Mouse (Mus musculus) neutrophil, adult 5-6 weeks (primary cell): ENCODE results near the gene Poc1b. TPM values are rescaled to one million over a fixed set of nuclear protein-coding genes. Genes with fewer than 3 reads are reported as not detected.

Source experiments
- ATAC-seq: fragments of 151-379, 151-347 bp; 2 replicates; pipeline ENCODE4 v1.8.0; 2017; ENCODE audit warnings: mild to moderate bottlenecking, moderate TSS enrichment; ENCODE audit not compliant: insufficient number of reproducible peaks, poor library complexity, low FRiP score, severe bottlenecking; ENCODE audit errors: extremely low read depth
- total RNA-seq: library from RNA; stranded (forward); fragments of 200-1000 nt; gene quantifications from 2 replicates; pipeline ENCODE4 v1.2.3, GENCODE M21; 2017

Poc1b gene
- total RNA-seq, 1 experiment from 2014 or later: 12.8 TPM

DNA sequence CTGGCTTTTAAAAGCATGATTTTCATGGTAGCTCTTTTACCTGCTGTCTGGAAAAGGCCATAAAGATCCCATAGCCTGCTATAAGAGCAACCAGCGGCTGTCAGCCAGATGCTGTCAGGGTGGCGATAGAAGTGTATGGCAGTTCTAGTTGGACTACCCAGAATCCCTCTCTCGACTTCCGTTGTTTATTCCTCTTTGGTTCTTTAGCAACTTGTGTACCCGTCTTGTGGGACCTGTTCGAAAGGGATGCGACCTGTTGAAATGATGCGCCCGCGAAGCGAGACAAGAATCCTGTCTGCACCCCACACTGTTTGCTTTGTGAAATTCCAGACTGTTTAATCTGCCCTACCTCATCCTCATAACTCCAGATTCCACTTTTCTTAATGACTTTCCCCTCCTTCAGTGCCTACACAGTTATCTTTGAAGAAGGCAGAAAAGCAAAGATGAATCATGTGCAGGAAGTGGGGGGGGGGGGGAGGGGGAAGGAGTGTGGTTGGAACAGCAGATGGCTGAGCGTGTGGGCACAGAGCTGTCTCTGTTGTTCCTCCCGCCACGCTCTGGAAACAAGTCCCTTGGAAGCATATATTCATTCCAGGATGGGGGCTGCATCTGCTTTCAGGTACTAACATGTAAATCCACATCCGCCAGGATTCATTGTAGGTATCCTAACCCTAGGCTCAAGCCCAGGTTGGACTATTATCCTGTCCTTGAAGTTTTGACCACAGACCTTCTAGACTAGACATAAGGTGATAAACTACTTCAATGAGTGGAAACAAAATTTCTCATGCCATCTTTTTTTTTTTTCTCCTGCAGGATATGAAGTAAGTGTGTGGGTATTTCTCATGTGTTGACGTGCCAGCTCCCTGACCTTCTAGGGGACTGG lies 135.2 kb downstream of the Poc1b start:
- ATAC-seq: peak; percentile 65

DNA sequence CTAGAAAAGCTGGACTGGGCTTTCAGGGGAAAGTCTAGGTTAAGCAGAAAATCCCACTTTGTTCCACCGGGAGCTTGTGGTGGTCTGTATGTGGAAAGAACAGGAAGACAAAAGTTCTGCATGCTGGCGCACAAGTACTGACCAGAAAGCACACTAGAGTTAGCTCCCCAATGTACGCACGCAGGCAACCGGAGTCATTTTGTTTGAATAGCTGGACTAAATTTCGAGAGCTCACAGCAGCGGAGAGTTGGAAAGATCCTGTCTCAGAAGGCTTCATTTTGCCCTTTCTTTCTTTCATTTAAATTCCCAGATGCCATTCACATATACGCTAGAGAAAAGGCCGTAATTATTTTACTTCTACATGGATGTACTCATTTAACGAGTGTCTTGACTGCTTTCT lies 135.9 kb downstream of the Poc1b start:
- ATAC-seq: no peak

DNA sequence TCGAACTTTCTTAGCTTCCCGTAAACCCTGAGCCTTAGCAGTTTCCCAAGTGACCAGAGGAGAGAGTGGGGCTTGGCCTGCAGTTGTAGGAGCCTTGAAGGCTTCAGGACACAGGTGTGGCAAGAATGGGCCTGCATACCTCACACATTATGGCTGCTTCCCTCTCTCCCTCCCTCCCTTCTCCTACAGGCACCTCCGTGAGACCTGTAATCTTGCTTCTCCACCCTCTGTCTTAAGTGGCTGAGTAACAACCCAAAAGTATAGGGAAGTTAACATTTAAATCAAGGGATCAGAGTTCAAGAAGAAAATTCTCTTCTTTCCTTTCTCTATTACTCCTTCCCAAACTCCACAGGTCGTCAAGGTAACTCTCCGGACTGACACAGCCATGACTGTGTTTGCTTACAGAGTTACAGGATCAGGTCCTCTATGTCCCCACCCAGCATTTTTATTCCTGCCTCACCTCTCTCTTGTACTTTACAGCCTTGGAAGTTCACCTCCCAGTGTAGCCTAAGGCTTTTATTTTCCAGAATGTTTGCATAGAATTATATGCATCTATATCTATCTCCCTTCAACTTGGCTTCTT lies 137.2 kb downstream of the Poc1b start:
- no peak for ATAC-seq

DNA sequence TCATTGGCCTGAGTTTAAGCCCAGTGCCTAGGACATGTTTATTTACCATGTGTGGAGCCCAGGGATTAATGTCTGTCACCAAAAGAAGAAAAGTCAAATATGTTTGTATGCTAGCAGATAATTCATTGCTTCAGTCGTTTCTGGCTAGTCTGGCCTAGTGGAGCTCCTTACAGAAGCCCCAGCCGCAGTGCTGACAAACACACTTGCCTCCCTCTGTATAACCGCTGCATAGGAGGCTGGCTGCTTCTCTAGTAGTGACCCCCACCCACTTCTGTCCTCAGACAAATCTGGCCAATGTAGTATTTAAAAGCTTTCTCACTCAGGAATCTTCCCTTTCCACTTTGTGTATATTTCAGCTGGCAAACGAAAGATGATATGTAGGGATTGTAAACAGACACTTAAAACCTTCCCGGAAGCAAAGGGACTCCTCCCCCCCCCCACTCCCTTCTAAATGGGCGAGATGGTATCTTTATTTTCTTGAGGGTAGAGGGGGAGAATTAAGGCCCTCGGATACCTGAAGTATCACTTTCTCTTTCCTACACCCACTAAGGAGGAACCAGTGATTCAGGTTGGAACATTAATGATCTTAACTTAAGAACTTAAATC lies 137.9 kb downstream of the Poc1b start:
- no peak for ATAC-seq

DNA sequence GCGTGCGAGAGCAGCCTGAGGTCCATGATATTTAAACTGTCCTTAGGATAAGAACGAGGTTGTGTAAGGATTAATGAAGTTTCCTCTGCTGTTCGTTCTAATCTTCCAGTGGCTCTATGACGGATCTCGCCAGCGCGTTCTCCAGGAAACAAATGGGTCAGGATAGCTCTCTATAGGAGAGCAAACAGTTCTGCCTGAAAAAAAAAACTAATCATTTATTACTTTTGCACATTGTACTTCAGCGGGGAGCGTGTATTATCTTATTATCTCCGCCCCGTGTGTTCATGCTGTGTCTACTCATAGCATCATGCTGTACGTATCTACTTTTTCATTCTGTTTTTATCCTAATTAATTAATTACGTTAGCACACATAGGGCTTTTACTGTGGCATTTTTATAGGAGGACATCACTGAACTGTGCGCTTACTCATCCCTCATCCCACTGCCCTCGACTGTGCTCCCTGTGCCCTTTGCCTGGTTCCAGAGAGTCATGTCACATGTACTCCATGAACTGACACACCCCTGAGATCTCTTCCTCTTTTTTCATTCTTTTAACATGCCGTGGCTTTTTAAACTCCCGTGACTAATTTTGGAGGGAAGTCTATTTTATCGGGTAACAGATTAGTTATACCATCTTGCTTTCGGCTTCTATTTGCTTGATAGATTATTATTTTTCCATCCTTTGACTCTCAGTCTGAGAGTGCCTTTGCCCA lies 140.1 kb downstream of the Poc1b start:
- no peak for ATAC-seq

Other genes with a start within 250 kb of the Poc1b start
- gene Atp2b1, start 192.6 kb upstream of the Poc1b start, total RNA-seq: 216 and 258 TPM in 2 replicates
- 20.1 and 21.9 TPM in 2 replicates for gene Galnt4, start 1.1 kb downstream of the Poc1b start, total RNA-seq
- gene Phxr2, start 19.3 kb downstream of the Poc1b start, total RNA-seq: 0.93 and 2.2 TPM in 2 replicates
- 136 and 143 TPM in 2 replicates for gene Dusp6, start 156.2 kb downstream of the Poc1b start, total RNA-seq